Mouse (Mus musculus): ENCODE measurements at regions not wholly inside any gene's neighbourhood (a gene's known extent, or its start where the extent isn't known, plus 50 kb on each side); places are given as distances from the start of the nearest gene placed in this dataset.

DNA sequence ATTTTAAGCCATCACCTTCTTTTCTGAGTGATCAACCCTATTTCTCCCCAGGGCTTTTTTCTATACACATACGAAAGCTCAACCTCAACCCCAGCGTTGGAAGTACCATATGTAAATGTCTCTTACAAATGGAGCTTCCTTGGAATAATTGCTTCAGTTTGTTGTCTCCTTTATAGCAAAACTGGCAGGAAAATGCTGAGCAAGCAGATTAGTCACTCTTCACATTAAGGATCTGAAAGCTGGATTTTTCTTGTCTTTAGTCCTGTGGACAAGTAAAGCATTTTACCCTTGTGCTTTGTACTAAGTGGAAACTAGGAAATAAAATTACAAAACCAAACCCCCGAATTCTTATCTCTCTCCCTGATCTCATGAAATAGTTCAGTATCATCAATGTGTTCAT is 145.8 kb downstream of the Etaa1 start:
- TF ChIP-seq CTCF (IDR thresholded peaks at IDR 0.05; ENCODE audit: low read depth): no peak
- Histone ChIP-seq H3K9me3 (replicated peaks; ENCODE audit: low read length) (no peaks in the 10 kb centered on the region), H3K27ac (no peak overlapping the region), H3K4me1 (replicated peaks; ENCODE audit: insufficient read depth, low read length) (no peaks in the 10 kb centered on the region), H3K9ac (ENCODE audit: low read depth, low read length) (no peak overlapping the region), H3K4me2 (ENCODE audit: low read length) (no peak overlapping the region), H3K36me3 (ENCODE audit: insufficient read depth, low read length) (no peaks in the 10 kb centered on the region), H3K4me3 (replicated peaks; ENCODE audit: low read depth, low read length) (no peak overlapping the region), H3K27me3 (ENCODE audit: insufficient read depth, low read length) (no peaks in the 10 kb centered on the region)
- ATAC-seq (replicated peaks; ENCODE audit: low FRiP score, low read depth) (no peak), DNase-seq (ENCODE audit: low spot score) (no peak)
- 77% methylated on average over 3 of the region's 3 CpGs for WGBS

DNA sequence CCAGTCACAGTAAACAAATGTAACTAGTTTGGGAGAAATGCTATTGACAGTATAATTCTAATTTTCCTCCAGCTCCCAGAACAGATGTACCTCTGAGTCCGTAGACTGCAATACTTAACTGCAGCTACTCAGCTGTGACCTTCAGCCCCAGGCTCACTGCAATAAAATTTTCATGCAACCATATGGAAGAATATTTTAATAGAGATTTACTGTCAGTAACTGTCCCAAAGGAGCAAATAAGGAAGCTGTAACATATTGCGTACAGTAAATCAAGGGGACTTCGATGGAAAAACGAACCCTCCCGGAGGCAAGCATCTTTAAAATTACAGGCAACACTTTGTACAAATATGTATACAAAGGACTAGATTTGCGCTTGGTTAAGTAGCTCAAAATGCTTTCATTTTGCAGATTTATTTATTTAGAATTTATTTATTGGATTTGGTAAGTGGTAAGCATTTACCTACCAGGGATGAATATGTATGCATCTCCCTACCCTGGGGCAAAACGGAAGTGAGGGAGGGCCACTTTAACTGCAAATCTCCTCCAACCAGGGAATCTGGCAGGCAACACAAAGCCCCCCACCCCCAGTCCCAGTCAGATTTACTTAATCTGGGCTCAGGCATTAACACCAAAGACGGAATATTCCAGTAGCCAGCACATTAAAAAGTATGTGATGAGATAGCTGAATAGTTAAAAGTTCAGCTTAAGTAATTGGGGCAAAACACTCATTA is 141.7 kb downstream of the Etaa1 start:
- H3K27me3 ChIP-seq (ENCODE audit: insufficient read depth, low read length): no peaks in the 10 kb centered on the region
- no peak overlapping the region for H3K4me3 ChIP-seq (replicated peaks; ENCODE audit: low read depth, low read length)
- no peak for TF ChIP-seq CTCF (IDR thresholded peaks at IDR 0.05; ENCODE audit: low read depth)
- DNase-seq (ENCODE audit: low spot score) (peak; percentile 42), ATAC-seq (replicated peaks; ENCODE audit: low FRiP score, low read depth) (no peak)
- WGBS: 62% methylated on average over 8 of the region's 8 CpGs
- H3K4me2 ChIP-seq (ENCODE audit: low read length): no peak overlapping the region
- H3K4me1 ChIP-seq (replicated peaks; ENCODE audit: insufficient read depth, low read length): no peaks in the 10 kb centered on the region
- no peaks in the 10 kb centered on the region for H3K9me3 ChIP-seq (replicated peaks; ENCODE audit: low read length)
- H3K27ac ChIP-seq: no peak overlapping the region
- no peaks in the 10 kb centered on the region for H3K36me3 ChIP-seq (ENCODE audit: insufficient read depth, low read length)
- no peak overlapping the region for H3K9ac ChIP-seq (ENCODE audit: low read depth, low read length)

DNA sequence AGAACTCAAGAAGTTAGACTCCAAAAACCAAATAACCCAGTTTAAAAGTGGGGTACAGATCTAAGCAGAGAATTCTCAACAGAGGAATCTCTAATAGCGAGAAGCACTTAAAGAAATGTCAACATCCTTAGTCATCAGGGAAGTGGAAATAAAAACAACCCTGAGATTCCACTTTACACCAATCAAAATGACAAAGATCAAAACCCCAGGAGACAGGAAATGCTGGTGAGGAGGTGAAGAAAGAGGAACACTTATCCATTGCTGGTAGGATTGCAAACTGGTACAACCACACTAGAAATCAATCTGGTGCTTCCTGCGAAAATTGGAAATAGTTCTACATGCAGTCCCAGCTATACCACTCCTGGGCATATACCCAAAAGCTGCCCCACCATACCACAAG is 111.0 kb downstream of the Etaa1 start:
- no peaks in the 10 kb centered on the region for H3K9me3 ChIP-seq (replicated peaks; ENCODE audit: low read length)
- ATAC-seq (replicated peaks; ENCODE audit: low FRiP score, low read depth) (no peak), DNase-seq (ENCODE audit: low spot score) (no peak)
- no peak overlapping the region for H3K4me2 ChIP-seq (ENCODE audit: low read length)
- no peak overlapping the region for H3K9ac ChIP-seq (ENCODE audit: low read depth, low read length)
- TF ChIP-seq CTCF (IDR thresholded peaks at IDR 0.05; ENCODE audit: low read depth): no peak
- 70% methylated on average over 2 of the region's 2 CpGs for WGBS
- H3K27me3 ChIP-seq (ENCODE audit: insufficient read depth, low read length): no peaks in the 10 kb centered on the region
- no peak overlapping the region for H3K27ac ChIP-seq
- H3K4me3 ChIP-seq (replicated peaks; ENCODE audit: low read depth, low read length): no peak overlapping the region
- H3K4me1 ChIP-seq (replicated peaks; ENCODE audit: insufficient read depth, low read length): no peaks in the 10 kb centered on the region
- no peaks in the 10 kb centered on the region for H3K36me3 ChIP-seq (ENCODE audit: insufficient read depth, low read length)

DNA sequence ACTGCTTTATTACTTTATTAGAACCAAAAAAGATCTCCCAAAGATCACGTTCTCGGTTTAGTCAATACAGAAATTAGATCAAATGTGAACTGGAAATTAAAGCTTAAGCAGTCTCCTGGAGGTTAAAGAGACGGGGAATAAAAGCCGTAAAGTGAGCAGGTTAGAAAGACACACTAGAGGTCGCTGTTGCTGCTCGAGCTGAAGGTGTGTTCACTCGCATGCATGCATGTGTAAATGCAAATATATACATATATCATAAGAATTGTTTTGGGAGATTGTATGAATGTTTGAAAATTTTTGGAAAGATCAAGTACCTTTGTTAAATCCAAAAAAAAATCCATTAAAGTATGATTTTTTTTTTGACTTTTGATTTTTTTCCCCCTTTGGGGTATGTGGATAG is 101.3 kb downstream of the Etaa1 start:
- no peak overlapping the region for H3K27ac ChIP-seq
- H3K4me3 ChIP-seq (replicated peaks; ENCODE audit: low read depth, low read length): no peak overlapping the region
- no peaks in the 10 kb centered on the region for H3K36me3 ChIP-seq (ENCODE audit: insufficient read depth, low read length)
- no peaks in the 10 kb centered on the region for H3K4me1 ChIP-seq (replicated peaks; ENCODE audit: insufficient read depth, low read length)
- no peak for ATAC-seq (replicated peaks; ENCODE audit: low FRiP score, low read depth)
- no peak overlapping the region for H3K4me2 ChIP-seq (ENCODE audit: low read length)
- H3K9me3 ChIP-seq (replicated peaks; ENCODE audit: low read length): no peaks in the 10 kb centered on the region
- no peak overlapping the region for H3K9ac ChIP-seq (ENCODE audit: low read depth, low read length)
- 54% methylated on average over 7 of the region's 7 CpGs for WGBS
- peak; percentile 57 for DNase-seq (ENCODE audit: low spot score)
- no peaks in the 10 kb centered on the region for H3K27me3 ChIP-seq (ENCODE audit: insufficient read depth, low read length)
- TF ChIP-seq CTCF (IDR thresholded peaks at IDR 0.05; ENCODE audit: low read depth): peak; percentile 55

DNA sequence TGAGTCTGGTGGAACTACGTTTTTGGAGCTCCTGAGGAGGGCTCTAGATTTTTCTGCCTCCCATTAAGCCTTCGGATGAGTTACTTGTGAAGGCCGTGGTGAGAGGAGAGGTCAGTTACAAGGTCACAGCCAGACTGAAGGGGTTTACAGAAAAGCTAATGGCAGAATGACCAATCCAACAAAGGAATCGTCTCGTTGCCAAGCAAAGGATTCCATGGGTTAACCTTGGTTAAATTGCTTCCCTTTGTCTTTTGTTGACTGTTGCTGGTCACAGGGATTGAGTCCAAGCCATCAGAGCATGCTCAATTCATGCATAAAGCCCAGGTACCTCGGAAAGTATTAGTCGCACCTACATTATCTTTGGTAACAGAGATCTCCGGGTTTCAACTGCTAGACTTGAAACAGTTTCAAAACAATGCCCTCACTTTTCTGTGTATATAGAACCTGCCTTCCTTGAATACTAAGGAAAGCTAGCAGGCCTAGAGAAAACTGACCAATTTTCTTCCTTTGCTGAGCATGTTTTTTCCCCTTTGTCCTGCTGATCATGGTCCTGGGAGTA is 100.3 kb downstream of the Etaa1 start:
- ATAC-seq (replicated peaks; ENCODE audit: low FRiP score, low read depth) (no peak), DNase-seq (ENCODE audit: low spot score) (no peak)
- H3K4me3 ChIP-seq (replicated peaks; ENCODE audit: low read depth, low read length): no peak overlapping the region
- H3K4me1 ChIP-seq (replicated peaks; ENCODE audit: insufficient read depth, low read length): no peaks in the 10 kb centered on the region
- no peak for TF ChIP-seq CTCF (IDR thresholded peaks at IDR 0.05; ENCODE audit: low read depth)
- no peak overlapping the region for H3K4me2 ChIP-seq (ENCODE audit: low read length)
- H3K27me3 ChIP-seq (ENCODE audit: insufficient read depth, low read length): no peaks in the 10 kb centered on the region
- no peak overlapping the region for H3K27ac ChIP-seq
- no peaks in the 10 kb centered on the region for H3K9me3 ChIP-seq (replicated peaks; ENCODE audit: low read length)
- WGBS: 75% methylated on average over 8 of the region's 8 CpGs
- no peaks in the 10 kb centered on the region for H3K36me3 ChIP-seq (ENCODE audit: insufficient read depth, low read length)
- H3K9ac ChIP-seq (ENCODE audit: low read depth, low read length): no peak overlapping the region

DNA sequence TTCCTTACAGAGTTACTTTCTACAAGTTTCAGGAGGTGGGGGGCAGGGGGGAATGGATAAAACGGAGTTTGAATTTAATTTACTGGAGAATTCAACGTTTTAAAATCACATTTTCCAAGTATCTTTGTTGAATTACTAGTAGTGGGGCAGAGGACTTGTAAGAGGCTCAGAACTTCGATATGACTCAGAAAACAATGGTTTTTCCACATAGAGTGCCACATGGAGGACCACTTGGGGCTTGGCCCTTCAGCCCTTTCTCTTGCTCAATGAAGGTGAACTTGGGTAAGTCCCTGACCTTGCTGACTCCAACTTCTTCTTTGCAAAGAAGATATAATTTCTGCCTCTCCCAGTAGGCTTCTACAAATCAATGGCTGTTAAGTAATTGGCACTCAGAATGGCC is 99.8 kb downstream of the Etaa1 start:
- Histone ChIP-seq H3K36me3 (ENCODE audit: insufficient read depth, low read length) (no peaks in the 10 kb centered on the region), H3K9me3 (replicated peaks; ENCODE audit: low read length) (no peaks in the 10 kb centered on the region), H3K4me1 (replicated peaks; ENCODE audit: insufficient read depth, low read length) (no peaks in the 10 kb centered on the region), H3K4me2 (ENCODE audit: low read length) (no peak overlapping the region), H3K27me3 (ENCODE audit: insufficient read depth, low read length) (no peaks in the 10 kb centered on the region), H3K4me3 (replicated peaks; ENCODE audit: low read depth, low read length) (no peak overlapping the region), H3K27ac (no peak overlapping the region), H3K9ac (ENCODE audit: low read depth, low read length) (no peak overlapping the region)
- 79% methylated on average over 3 of the region's 3 CpGs for WGBS
- TF ChIP-seq CTCF (IDR thresholded peaks at IDR 0.05; ENCODE audit: low read depth): no peak
- DNase-seq (ENCODE audit: low spot score): no peak
- ATAC-seq (replicated peaks; ENCODE audit: low FRiP score, low read depth): no peak

Measured in kidney, postnatal 0 days (tissue).